Mouse (Mus musculus) stomach, embryonic 16.5 days (tissue): ENCODE results near the gene Gm14085. TPM values are rescaled to one million over a fixed set of nuclear protein-coding genes. Genes with fewer than 3 reads are reported as not detected.
"Not testable (repeated sequence)": the region's sequence is repeated elsewhere in the genome, so short reads cannot be mapped to it uniquely, and the experiment has no call there.

Experiments used
- ATAC-seq: fragments of 200-750 bp; cut with Nextera tagmentation; 2 replicates; pipeline ENCODE4 v1.8.0; 2017; ENCODE audit warnings: moderate number of reproducible peaks, moderate TSS enrichment; ENCODE audit not compliant: insufficient read depth, low FRiP score
- H3K27ac ChIP-seq: fragments of 300-500 bp; sonication (generic); 2 replicates; pipeline ENCODE4 v1.5.1; 2014; ENCODE audit warnings: low read length
- H3K27me3 ChIP-seq: fragments of 300-500 bp; sonication (generic); 2 replicates; pipeline ENCODE4 v1.6.1; 2014; ENCODE audit warnings: low read length, control low read depth, mixed read lengths; ENCODE audit not compliant: control insufficient read depth, insufficient read depth
- H3K36me3 ChIP-seq: fragments of 300-500 bp; sonication (generic); 2 replicates; pipeline ENCODE4 v1.6.1; 2014; ENCODE audit warnings: low read length; ENCODE audit not compliant: control insufficient read depth, insufficient read depth
- H3K4me1 ChIP-seq: fragments of 300-500 bp; sonication (generic); 2 replicates; pipeline ENCODE4 v1.6.1; 2014; ENCODE audit warnings: low read length, control low read depth, mixed read lengths; ENCODE audit not compliant: control insufficient read depth, insufficient read depth
- H3K4me2 ChIP-seq: fragments of 300-500 bp; sonication (generic); 2 replicates; pipeline ENCODE4 v1.6.1; 2014; ENCODE audit warnings: low read depth, low read length, mixed read lengths
- H3K4me3 ChIP-seq: fragments of 300-500 bp; sonication (generic); replicated peaks from 2 replicates; pipeline ENCODE4 v1.5.1; 2014; ENCODE audit warnings: mild to moderate bottlenecking, low read length
- H3K9ac ChIP-seq: fragments of 300-500 bp; sonication (generic); 2 replicates; pipeline ENCODE4 v1.6.1; 2014; ENCODE audit warnings: low read length
- H3K9me3 ChIP-seq: fragments of 300-500 bp; sonication (generic); replicated peaks from 2 replicates; pipeline ENCODE4 v1.6.1; 2016; ENCODE audit warnings: low read length, control low read depth; ENCODE audit not compliant: control insufficient read depth
- WGBS: fragments of 180-500 bp; shearing (Covaris S2); extraction: QIAGEN DNeasy Blood & Tissue Kit; methylation state at CpG from one replicate; pipeline ENCODE4 v1.1.7; 2014; 5-methylcytosine and 5-hydroxymethylcytosine counted together
- polyA plus RNA-seq: library from polyadenylated mRNA; unstranded; fragments of >200 nt; fragmentation: Nextera tagmentation; extraction: Ambion mirVana; gene quantifications from 2 replicates; pipeline ENCODE4 v1.2.1, GENCODE M21; 2015

Gm14085 gene
- polyA plus RNA-seq, 1 experiment from 2014 or later: 0.12 TPM

DNA sequence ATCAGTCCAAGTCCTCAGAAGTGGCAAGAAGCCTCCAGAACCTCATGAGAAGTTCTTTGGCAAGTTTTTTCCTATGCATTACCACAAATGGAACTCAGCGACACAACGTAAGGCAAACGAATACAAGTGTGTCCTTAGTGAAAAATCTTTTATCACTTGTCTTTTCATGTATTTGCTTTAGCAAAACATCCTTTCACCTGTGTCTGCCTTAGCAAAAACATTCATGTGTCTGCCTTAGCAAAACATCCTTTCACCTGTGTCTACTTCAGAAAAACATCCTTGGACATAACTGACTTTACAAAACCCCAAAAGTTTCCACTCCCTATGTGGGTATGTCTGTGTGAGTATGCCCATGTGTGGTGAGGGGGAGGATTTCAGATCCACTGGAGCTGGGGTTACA, 15.5 kb upstream of the Gm14085 start:
- H3K4me1 ChIP-seq: no peaks in the 10 kb centered on the region
- no peak for ATAC-seq
- no peak overlapping the region for H3K4me2 ChIP-seq
- 88% methylated on average over 3 of the region's 3 CpGs for WGBS
- H3K27me3 ChIP-seq: no peaks in the 10 kb centered on the region
- no peak overlapping the region for H3K9ac ChIP-seq
- no peaks in the 10 kb centered on the region for H3K36me3 ChIP-seq
- no peak overlapping the region for H3K4me3 ChIP-seq
- H3K27ac ChIP-seq: no peak overlapping the region
- H3K9me3 ChIP-seq: no peaks in the 10 kb centered on the region

DNA sequence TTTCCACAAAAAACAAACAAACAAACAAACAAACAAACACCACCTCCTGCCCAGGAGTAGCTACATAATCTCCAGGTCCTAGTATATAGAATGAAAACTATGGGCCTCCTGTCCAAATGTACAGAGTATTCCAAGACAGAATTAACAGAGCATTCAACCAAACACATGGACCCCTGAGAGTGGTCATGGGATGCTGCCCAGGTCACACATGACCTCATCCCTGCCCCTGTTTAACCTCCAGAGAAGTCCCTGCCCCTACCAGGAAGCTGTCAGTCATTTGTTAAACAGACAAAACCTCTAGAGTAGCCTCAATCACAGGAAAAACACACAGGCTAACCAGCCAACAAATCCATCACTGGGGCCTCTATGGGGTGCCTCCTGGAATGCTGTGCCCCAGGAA, 8.2 kb upstream of the Gm14085 start:
- Histone ChIP-seq H3K9ac (no peak overlapping the region), H3K36me3 (no peaks in the 10 kb centered on the region), H3K4me3 (no peak overlapping the region), H3K4me1 (no peaks in the 10 kb centered on the region), H3K4me2 (no peak overlapping the region), H3K27me3 (no peaks in the 10 kb centered on the region), H3K9me3 (no peaks in the 10 kb centered on the region), H3K27ac (no peak overlapping the region)
- ATAC-seq: no peak

DNA sequence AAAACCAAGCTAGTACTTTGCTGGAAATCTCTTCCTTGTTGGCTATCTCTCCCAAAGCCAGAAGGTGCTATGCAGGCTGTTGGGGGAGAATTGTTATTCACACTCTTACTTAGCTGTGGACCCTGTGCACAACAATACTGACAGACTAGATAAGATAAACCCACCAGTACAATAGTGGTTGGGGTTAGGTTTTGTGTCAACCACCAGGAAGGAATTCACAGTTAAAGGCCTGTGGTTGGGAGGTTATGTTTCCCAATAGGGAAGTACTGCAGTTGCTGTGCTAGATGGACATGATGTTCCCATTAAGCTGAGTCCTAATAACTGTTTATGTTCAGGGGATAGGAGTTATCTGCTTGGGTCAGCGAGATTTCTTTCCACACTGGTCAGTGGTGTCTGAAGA, 954 bp upstream of the Gm14085 start:
- 64% methylated on average over 1 of the region's 1 CpGs for WGBS

DNA sequence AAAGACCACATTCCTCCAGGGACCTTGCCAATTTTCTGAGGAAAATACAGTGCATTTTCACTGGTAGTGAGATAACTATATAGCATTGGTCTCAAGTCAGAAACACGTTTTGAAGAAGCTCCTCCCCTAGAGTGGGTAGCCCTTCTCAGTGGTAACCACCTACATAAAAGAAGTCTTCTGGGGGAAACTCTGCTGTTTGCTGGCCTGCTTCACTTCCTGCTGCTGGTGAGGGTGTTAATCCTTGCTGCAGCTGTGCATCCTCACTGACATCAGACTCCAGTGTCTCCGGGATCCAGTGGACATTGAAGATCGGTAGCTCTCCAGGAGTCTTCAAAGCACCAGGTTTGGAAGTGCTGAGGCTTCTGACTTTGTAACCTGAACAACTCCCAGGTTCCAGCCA, 913 bp downstream of the Gm14085 start:
- not testable (repeated sequence) for H3K9me3 ChIP-seq, H3K36me3 ChIP-seq, H3K9ac ChIP-seq, H3K4me3 ChIP-seq, H3K27me3 ChIP-seq, H3K4me2 ChIP-seq, H3K27ac ChIP-seq, H3K4me1 ChIP-seq, ATAC-seq
- 33% methylated on average over 1 of the region's 3 CpGs for WGBS

More for the DNA sequence above, 954 bp upstream of the Gm14085 start:
- not testable (repeated sequence) for H3K9ac ChIP-seq, H3K4me3 ChIP-seq, H3K36me3 ChIP-seq, H3K27ac ChIP-seq, ATAC-seq, H3K9me3 ChIP-seq, H3K27me3 ChIP-seq, H3K4me1 ChIP-seq, H3K4me2 ChIP-seq

DNA sequence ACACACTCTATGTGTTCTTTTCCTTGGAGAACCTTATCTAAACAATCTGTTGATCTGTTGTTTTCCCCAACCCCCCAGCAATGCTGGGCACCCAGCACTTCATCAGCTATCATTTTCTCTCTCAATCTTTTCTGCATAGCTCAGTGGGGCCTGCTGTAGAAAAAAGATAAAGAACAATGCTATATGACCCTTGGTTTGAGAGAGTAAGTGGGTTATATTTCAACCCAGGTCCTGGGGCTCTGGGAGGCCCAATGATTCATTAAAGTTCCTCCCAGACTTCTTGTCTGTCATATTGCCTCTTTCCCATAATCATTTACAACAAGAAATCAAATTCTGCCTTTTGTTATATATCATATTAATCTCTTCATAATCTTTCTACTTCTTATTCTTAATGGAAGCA, 1.4 kb downstream of the Gm14085 start:
- not testable (repeated sequence) for H3K4me1 ChIP-seq, H3K9ac ChIP-seq, H3K36me3 ChIP-seq, H3K9me3 ChIP-seq, H3K27ac ChIP-seq, H3K4me3 ChIP-seq, ATAC-seq, H3K27me3 ChIP-seq, H3K4me2 ChIP-seq

GRCm38 (mm10) chr2:122486674-122487073, 1.9 kb downstream of the Gm14085 start:
- H3K4me3 ChIP-seq: no peak overlapping the region

GRCm38 (mm10) chr2:122529696-122530095, 45.0 kb downstream of the Gm14085 start:
- H3K36me3 ChIP-seq, H3K4me1 ChIP-seq, ATAC-seq, H3K27ac ChIP-seq, H3K9ac ChIP-seq, H3K4me2 ChIP-seq, H3K4me3 ChIP-seq, H3K27me3 ChIP-seq, H3K9me3 ChIP-seq: not testable (repeated sequence)
- 92% methylated on average over 1 of the region's 1 CpGs for whole genome bisulfite sequencing

More at GRCm38 (mm10) chr2:122486674-122487073, 1.9 kb downstream of the Gm14085 start:
- H3K4me2 ChIP-seq: no peak overlapping the region
- H3K9me3 ChIP-seq: no peaks in the 10 kb centered on the region
- H3K27me3 ChIP-seq: no peaks in the 10 kb centered on the region
- no peak overlapping the region for H3K27ac ChIP-seq
- H3K4me1 ChIP-seq: no peaks in the 10 kb centered on the region
- H3K36me3 ChIP-seq: no peaks in the 10 kb centered on the region
- H3K9ac ChIP-seq: no peak overlapping the region
- ATAC-seq: no peak
- WGBS: 79% methylated on average over 2 of the region's 2 CpGs

DNA sequence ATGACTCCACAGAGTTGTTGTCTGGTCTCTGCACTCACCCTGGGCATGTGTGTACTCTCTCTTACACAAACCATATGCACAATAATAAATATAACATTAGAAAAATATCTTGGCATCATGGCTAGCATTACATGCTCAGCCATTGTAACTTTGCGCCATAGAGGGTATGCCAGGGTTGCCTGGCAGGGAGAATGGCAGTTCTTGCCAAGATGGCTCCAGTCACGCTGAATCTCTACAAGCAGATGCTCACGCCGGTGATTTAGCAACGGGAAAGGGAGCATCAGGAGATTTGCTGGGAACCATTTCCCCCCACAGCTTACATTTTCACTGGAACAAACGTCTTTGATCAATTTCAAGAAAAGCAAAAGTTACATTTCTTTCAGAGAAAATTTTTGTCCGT, 46.5 kb downstream of the Gm14085 start:
- no peak overlapping the region for H3K4me3 ChIP-seq
- H3K27ac ChIP-seq: no peak overlapping the region
- H3K27me3 ChIP-seq: no peaks in the 10 kb centered on the region
- no peak overlapping the region for H3K9ac ChIP-seq
- no peaks in the 10 kb centered on the region for H3K36me3 ChIP-seq
- WGBS: 80% methylated on average over 7 of the region's 7 CpGs
- no peaks in the 10 kb centered on the region for H3K4me1 ChIP-seq
- no peaks in the 10 kb centered on the region for H3K9me3 ChIP-seq
- H3K4me2 ChIP-seq: no peak overlapping the region
- no peak for ATAC-seq

- H3K4me2 ChIP-seq: no peak overlapping the region
- WGBS: 70% methylated on average over 2 of the region's 2 CpGs
- H3K4me1 ChIP-seq: no peaks in the 10 kb centered on the region
- no peak for ATAC-seq
- no peak overlapping the region for H3K27ac ChIP-seq
- no peak overlapping the region for H3K9ac ChIP-seq
- H3K4me3 ChIP-seq: no peak overlapping the region
- no peaks in the 10 kb centered on the region for H3K27me3 ChIP-seq
- H3K36me3 ChIP-seq: no peaks in the 10 kb centered on the region
- H3K9me3 ChIP-seq: no peaks in the 10 kb centered on the region
Measured at GRCm38 (mm10) chr2:122531726-122532125, 47.0 kb downstream of the Gm14085 start.

GRCm38 (mm10) chr2:122532136-122532801, 47.5 kb downstream of the Gm14085 start:
- H3K9me3 ChIP-seq: no peaks in the 10 kb centered on the region
- ATAC-seq: no peak
- no peaks in the 10 kb centered on the region for H3K27me3 ChIP-seq
- no peaks in the 10 kb centered on the region for H3K4me1 ChIP-seq
- H3K4me2 ChIP-seq: no peak overlapping the region
- H3K9ac ChIP-seq: no peak overlapping the region
- no peak overlapping the region for H3K4me3 ChIP-seq
- no peaks in the 10 kb centered on the region for H3K36me3 ChIP-seq
- no peak overlapping the region for H3K27ac ChIP-seq
- 72% methylated on average over 2 of the region's 2 CpGs for WGBS
